Mouse (Mus musculus) spleen, postnatal 10 days (tissue): ENCODE results near the gene Ypel3.
A peak's percentile ranks its signal among the peaks of the same experiment; 100 is the strongest.
"Not testable (repeated sequence)": the region's sequence is repeated elsewhere in the genome, so short reads cannot be mapped to it uniquely, and the experiment has no call there.

Experiments used
- DNase-seq, 2 experiments: peaks; one replicate each; pipeline ENCODE4 v3.0.0; 2021 to 2022; ENCODE audit warnings: low spot score in 2 of 2

The Ypel3 gene

DNA sequence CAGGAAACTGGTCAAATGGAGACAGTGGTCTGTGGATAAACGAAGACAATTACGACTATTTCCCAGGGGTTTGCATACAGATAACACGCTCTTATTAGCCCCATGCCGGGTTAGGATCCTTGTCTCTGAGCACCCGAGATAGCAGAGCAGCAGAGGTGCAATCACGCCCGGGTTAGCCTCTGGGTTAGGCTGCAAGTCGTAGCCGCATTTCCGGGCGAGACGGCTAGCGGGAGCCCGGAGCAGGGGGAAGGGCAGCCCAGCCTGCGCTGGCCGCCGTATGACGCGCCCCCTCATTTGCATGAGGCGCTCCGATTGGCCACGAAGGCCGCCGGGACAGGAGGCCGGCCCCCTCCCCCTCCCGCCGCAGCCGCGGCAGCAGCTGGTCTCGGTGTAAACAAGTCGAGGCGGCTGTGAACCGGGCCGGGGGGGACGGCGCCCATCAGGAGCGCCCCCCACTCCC is at the start of gene Ypel3:
TSS of gene Ypel3 (plus strand) at position 358 of the 460 bp plus-strand sequence.
- peak; percentile 89 to 97 for DNase-seq

DNA sequence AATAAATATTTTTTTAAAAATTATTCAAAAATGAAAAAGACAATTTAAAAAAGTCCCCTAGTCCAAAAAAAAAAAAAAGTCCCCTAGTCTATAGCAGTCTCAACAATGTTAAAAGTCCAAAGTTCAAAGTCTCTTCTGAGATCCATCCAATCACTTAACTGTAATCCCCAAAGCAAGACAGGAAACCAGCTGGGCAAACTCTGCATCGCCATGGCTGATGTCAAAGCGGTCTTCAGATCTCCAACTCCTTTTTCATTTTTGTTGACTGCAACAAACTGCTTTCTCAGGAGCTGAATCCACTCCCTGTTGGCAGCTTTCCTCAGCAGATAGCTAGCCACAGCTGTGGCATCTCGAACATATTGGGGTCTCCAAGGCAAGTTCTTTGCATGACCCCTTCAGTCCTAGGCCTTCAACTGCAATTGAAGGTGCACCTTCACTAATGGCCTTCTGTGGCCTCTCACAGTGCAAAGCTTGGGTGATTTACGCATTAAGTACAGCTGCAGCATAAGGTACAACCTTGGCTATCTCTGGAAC is 46.4 kb upstream of the Ypel3 start:
- not testable (repeated sequence) for DNase-seq

DNA sequence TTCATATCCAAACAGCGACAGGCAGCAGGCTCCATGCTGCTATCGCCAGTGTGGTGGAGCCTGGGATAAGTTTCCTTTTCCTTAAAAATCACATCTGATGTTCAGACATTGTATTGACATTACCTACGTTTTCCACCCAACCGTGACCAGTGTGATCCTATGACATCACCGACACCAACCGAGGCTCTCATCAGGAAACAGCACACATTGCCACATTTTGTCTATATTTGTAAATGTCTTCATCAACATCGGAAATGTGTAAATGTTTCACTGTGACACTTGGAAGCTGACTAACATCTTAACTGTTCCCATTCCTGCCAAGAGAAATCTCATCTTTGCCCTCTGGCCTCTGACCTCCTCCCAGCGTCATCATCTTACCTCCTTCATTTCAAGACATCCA is 40.6 kb upstream of the Ypel3 start:
- DNase-seq: no peak

DNA sequence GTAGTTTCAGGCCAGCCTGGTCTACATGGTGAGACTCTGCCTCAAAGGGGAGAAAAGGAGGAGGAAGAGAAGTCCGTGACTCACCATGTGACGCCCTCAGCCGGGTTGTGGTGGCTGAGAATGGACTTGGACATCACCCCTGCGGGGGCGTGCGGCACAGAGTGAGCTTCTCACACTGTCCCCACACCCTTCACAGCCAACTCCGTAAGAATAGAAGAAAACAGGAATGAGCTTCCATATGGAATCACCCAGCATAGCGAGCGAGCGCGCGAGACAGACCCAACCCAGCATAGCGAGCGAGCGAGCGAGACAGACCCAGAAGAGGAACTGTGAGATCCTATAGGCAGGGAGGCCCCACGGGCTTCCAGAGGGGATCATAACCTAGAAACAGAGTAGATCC is 37.2 kb upstream of the Ypel3 start:
- no peak for DNase-seq

DNA sequence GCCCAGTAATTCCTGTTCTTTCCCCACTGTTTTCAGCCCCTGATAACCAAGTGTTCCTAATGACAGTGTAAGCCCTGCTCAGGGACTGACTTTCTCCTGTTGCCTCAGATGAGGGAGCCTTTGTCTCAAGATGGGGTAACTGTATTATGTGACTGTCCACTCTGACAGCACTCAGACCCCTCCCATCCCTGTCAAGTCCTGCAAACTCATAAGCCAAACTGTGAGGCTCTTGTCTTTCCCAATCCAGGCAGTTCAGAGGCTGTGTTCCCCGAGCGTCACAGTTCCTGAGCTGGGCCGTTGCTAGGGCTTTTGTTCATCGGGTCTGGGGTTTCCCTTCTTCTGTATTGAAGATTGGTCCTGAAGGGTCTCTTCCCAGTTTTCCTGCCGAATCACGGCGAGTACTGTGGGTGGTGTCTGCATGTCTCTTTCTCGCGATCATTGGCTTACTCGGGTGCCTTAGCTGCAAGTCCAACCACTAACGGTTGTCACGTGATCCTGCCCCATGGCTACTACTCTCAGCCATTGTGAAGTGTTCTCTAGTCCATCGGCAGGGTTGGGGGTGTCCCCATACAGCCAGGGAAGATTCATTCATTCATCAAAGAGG is 36.5 kb upstream of the Ypel3 start:
- DNase-seq: no peak

DNA sequence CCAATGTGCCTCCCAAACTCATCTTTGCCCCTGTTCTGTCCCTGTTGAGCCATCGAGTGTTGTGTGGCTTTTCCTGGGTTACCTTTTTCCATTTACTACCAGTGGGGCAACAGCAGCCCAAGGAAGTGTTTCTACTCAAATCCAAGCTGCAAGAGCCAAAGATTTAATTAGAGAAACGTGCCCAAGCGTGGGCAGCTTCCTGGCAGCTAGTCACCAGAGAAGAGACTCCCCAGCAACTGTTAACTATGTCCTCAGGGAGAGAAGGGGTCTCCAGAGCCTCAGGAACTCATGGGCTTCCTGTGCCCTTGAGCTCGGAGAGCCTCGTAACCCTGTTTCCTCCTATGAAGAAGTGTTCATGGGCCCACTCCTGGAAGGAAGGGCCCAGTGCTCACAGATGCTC is 35.8 kb upstream of the Ypel3 start:
- no peak for DNase-seq

DNA sequence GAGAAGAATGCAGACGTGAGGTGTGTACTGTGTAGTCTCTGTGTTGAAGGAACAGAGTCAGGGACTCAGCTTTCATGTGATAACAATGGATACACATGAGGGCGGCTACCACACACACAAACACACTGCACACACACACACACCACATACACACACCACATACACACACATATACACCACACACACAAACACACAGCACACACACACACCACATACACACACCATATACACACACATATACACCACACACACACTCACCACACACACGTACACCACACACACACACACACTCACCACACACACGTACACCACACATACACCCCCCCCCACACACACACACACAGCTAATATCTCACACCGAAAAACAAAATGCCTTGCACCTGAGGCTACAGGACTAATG is 35.3 kb upstream of the Ypel3 start:
- no peak for DNase-seq

DNA sequence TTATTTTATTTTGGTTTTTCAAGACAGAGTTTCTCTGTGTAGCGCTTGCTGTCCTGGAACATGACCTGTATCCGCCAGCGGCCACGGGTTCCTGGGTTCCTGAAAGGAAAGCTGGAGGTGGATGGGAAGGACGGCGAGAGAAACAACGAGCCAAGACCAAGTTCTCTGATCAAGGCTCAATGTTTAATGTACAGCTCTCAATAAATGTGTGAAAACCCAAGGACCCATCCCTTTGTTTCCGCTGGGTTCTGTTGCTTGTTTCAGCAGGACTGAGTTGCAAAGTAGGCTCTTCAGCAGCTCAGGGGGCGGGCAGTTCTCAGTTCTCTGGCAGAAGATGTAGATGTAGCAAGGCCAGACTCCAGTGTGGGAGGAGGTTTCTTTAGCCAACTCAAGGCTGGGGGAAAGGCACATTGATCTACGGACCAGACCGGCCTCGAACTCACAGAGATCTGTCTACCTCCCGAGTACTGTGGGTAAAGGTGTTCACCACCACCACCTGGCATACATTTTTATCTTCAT is 34.7 kb upstream of the Ypel3 start:
- no peak for DNase-seq

DNA sequence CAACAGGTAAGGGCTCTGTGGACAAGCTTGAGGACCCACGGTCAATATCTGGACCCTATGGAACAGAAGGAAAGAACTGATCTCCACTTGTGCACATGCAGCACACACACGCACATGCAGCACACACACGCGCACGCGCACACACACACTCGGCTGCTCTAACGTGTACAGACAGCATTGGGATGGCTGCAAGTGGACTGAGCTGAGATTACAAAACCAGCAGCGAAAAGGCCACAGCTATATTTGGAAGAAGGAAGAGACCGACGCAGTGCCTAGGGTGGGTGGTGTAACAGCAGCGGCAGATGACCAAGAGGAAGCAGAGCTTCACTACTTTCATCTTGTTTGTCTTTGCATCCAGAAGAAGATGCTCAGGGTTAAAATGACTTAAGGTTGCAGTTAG is 30.7 kb upstream of the Ypel3 start:
- no peak for DNase-seq

DNA sequence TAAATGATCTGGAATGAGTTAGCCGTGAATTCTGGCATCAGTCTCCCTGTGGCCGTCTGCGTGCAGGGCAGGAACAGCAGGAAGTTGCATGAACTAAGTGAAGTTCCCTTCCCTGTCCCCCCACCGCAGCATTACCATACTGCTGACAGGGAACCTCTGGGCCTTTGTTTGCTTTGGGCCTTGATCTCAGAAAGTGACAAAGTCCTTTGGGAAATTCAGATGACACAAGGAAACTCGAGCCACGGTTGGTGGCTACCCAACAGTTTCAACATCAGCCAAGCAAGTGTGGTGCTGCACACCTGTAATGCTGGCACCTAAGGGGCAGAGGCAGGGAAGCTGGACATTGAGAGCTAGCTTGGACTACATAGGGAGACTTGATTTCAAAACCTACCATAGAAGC is 30.0 kb upstream of the Ypel3 start:
- no peak for DNase-seq

DNA sequence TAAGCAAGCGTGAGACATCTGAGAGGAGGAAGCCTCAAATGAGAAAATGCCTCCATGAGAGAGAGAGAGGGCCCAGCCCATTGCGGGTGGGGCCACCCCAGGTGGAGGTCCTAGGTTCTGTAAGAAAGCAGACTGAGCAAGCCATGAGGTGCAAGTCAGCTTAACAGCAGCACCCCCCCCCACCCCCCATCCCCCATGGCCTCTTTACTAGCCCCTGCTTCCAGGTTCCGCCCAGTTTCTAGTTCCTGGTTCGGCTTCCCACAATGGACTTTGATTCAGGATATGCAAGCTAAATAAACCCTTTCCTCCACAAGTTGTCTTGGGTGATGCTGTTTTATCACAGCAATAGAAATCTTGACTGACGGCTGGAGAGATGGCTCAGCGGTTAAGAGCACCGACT is 27.9 kb upstream of the Ypel3 start:
- DNase-seq: no peak

DNA sequence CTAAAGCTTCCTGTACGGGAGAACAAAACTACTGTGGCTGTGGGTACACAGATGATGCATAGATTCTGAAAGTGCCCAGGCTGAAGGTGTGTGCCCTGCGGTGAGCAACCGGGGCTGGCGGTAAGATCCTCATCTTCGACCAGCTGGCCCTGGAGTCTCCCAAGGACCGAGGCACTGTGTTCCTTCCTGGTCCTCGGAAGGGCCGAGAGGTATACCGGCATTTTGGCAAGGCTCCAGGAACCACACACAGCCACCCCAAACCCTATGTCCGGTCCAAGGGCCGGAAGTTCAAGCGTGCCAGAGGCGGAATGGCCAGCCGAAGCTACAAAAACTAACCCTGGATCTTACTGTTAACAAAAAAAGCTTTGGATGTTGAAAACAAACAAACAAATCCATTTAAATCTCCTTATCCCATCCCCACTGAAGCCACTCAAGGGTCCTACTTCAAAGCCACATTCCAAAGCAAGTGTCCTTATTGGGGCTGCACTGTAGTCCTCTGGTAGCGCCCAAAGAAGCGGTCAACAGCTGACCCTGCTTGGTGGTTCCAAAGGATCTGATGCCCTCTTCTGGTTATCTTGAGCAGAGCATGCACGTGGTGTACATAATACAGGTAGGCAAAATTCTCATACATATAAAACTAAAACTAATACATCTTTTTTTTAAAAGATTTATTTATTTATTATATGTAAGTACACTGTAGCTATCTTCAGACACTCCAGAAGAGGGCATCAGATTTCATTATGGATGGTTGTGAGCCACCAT is 27.0 kb upstream of the Ypel3 start:
- DNase-seq: no peak

DNA sequence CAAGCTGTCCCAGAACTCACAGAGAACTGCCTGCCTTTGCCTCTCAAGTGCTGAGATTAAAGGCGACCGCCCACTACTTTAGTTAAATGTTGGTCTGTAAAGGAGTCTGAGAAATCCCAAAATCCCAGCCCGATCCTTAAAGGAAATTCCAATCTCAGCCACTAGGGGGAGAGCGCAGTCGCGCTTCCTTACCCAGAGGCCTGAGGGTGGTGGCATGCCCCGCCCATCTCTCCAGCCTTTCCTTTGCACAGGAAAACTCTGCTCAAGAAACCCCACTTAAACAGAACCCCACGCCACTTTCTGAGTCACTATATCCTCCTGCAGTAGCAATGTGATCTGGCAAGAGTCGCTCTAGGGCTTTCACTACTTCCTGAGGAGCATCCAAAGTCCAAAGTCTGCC is 21.9 kb upstream of the Ypel3 start:
- DNase-seq: peak; percentile 66 to 78

DNA sequence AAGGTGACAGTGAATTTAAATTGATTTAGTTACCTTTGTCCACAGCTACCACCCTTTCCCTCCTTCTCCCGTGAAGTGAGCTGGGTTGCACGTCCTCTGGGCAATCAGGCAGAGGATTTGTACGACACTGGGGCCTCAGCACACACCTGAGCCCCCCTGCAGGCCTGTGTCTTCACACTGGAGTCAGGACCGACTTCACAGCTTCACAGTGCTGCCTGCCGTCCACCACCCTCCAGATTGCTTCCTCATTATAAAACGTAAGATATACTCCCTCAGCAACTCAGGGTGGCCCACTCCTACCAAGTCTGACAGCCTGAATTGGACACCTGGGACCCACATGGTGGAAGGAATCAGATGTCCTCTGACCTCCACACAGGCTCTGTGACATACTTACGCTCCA is 18.2 kb upstream of the Ypel3 start:
- no peak for DNase-seq

DNA sequence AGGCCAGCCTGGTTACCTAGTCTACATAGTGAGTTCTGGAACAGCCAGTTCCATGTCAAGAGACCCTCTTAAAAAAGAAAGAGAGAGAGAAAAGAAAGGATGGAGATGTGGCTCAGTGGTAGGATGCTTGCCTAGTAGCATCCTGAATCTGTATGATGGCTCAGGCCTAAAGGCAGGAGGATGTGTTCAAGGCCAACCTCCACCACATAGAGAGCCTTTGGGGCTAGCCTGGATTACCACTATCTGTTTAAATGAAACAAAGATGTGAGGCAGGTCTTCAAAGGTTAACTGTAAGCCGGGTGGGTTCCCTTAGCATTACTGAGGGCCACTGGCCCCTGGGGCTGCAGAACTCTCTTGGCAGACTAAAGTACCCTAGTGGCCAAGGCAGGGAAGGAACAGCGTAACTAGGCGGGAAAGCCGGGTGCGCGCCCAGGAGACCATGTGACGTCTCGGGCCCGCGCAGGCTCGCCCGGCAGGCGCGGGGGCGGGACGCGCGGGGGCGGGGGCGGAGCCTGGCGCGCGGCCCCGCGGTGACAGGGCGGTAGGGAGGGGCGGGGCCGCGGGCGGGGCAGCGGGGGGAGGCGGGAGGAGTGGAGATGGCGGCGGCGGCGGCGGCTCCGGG is 17.6 kb upstream of the Ypel3 start, which contains the start of gene Mapk3:
TSS of gene Mapk3 (plus strand) at position 552 of the 622 bp plus-strand sequence.
- peak; percentile 84 to 92 for DNase-seq

DNA sequence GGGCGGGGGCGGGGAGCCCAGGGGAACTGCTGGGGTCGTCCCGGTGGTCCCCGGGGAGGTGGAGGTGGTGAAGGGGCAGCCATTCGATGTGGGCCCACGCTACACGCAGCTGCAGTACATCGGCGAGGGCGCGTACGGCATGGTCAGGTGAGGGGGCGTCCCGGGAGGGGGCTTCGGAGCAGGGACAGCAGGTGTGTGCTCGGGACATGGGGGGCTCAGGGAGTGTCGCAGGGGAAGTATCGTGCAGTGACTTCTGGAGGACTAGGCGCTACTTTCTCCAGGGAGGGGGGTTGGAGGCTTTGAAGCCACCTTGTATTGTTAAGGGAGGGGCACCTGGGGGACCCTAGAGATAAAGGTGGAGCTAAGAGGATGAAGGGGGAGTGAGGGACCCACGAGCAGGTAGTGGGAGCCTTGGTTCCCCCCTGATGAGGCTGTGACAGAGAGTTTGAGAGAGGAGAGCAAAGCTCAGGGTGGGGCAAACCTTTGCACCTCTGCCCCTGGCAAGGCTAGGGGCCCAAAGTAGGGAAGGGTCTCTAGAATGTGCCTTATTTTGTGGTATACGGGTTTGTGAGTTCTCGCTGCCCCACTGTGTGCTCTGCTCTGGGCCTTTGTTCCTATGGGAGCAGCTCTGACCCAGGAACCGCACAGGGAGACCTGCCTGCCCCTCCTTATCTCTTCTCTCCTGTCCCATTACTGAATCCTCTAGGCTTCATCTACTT is 16.9 kb upstream of the Ypel3 start:
- peak in 1 of 2 experiments; percentile 63 for DNase-seq

DNA sequence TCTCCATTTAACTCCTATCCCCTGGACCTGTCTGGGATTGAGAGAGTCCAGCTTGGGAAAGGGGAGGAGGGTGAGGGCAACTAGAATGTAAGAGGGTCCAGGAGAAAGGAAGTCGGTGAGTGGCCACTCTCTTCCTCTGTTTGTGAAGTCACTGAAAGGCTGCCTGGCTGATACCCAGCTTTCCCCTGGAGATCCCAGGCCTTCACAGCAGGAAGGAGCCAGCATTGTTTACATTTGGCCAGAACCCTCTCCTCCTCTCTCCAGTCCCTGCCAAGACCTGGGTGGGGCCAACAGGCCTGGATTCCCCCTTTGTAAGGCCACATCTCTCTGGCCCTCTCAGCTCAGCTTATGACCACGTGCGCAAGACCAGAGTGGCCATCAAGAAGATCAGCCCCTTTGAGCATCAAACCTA is 16.4 kb upstream of the Ypel3 start:
- DNase-seq: peak in 1 of 2 experiments; percentile 44

DNA sequence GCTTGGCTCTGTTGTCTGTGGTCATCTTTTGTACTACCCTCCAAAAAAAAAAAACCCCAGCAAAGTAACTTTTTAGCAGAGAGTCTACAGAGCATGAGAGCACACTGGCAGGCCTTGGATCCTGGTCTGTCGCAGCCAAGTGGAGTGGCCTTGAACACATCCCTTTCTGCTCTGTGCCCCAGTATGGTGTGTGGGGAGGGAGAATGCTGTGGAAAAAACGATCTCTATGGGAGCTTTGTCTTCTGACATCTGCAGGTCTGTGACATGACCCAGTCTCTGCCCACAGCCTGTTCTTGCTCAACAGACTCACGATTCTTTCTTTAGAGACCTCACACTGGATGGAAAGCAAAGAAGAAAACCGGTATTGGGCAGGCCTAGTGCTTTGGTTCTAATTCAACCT is 15.8 kb upstream of the Ypel3 start:
- DNase-seq: no peak

DNA sequence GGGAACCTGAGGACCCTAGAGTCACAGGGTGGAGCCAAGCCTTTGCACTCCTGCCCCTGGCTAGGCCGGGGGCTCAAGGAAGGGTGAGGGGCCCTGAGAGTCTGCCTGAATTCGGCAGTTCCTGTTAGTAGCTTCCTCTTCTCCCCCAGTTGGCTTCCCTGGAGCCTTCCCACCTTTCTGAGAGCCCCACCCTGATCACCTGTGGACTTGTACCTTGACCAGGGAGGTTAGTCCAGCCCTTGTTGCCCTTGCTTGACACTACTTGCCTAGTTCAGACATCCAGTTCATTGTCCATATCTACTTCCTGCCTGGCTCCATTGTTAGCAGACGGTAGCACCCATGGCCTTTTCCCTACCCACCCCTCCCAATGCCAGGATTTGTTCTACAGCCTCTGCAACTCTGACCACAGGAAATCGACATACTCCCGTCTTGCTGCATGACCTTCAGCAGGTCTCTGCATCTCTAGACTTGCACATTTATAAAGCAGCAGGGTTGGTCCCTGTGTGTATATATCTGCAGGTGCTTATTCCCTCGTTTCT is 15.2 kb upstream of the Ypel3 start:
- no peak for DNase-seq

DNA sequence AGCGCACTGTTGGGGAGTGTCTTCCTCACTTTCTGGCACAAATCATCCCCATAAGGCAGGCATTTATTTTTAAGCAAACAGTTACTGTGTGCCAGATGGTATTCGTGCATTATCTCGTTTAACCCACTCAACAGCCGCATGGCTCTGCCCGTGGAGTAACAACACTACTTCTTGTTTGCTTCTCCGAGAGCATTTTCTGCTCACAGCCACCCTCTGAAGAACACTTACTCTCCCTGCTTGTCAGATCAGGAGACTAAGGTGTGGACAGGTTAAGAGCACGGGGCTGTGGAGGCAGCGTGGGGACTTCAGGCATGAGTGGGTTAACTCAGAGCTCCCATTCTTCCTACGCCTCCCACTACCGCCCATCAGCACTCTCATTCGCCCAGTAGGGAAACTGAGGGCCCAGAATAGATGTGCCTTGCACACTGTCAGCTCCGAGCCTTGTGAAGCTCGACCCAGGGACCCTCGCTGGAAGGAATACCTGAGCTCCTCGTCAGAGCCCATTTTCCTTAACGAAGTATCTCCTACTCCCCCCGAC is 14.2 kb upstream of the Ypel3 start:
- DNase-seq: no peak

DNA sequence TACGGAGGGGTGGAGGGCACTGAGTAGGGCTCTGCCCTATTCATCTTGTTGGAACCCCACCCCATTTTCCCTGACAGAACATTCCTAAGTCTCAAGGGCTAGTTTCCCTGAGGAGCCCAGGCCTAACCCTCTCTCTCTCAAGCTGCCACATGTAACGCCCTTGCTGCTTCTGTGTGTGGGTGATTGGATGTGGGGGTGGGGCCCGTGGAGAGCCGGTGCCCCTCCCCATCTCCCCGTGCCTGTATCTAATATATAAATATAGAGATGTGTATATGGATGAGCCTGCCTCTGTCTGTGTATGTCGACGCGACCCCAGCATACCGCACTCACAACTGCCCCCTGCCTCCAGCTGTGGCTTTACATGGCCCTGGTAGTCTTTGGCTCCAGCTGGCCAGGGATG is 11.2 kb upstream of the Ypel3 start:
- DNase-seq: peak in 1 of 2 experiments; percentile 70
